Mouse (Mus musculus) cerebellum, adult 9-11 months (tissue): Measurements from ENCODE around the gene Bcl6.

Experiments
- DNase-seq: peaks from one replicate; pipeline ENCODE4 v3.0.0; 2022

Gene Bcl6

GRCm38 (mm10) chr16:23972901-23973300 lies 15.8 kb downstream of the Bcl6 start:
- no peak for DNase-seq

- DNase-seq = peak; percentile 30
Measured at GRCm38 (mm10) chr16:23972126-23972740, 16.4 kb downstream of the Bcl6 start.

DNA sequence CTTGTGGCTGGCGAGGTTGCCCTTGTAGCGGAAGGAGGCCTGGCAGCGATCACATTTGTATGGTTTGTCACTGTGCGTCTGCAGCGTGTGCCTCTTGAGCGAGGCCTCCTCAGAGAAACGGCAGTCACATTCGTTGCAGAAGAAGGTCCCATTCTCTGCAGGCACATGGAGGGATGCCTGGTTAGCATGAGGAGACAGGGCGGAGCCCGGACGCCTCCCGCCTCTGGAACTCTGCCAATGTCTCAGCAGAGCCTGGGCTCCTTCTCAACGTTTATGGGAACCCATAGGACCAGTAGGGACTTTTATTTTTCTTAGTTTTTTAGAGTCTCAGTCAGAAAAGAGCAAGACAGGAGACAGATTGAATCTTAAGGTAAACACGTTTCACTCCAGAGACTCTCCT lies 18.7 kb downstream of the Bcl6 start:
- peak; percentile 33 for DNase-seq

- no peak for DNase-seq
Measured at GRCm38 (mm10) chr16:23968888-23969287, 19.8 kb downstream of the Bcl6 start.

DNA sequence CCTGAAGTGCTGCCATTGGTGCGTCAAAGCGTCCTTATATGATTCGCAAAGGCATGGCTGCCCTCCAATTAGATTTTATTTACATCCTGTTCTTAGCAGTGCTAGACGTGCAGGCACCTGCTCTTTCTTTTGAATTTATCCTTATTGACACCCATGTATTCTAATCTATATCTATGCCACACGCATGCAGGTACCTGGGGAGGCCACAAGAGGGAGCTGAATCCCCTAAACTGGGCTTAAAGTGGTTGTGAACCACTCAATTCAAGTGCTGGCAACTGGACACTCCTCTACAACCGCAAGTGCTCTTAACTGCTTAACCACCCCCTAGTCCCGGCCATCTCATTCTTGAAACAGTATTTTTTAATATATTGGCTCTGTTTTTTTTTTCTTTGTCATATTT lies 21.4 kb downstream of the Bcl6 start:
- DNase-seq = no peak

GRCm38 (mm10) chr16:23966066-23966465 lies 22.6 kb downstream of the Bcl6 start:
- DNase-seq = no peak

- DNase-seq = no peak
Measured at GRCm38 (mm10) chr16:23964706-23965367, 23.8 kb downstream of the Bcl6 start.

DNA sequence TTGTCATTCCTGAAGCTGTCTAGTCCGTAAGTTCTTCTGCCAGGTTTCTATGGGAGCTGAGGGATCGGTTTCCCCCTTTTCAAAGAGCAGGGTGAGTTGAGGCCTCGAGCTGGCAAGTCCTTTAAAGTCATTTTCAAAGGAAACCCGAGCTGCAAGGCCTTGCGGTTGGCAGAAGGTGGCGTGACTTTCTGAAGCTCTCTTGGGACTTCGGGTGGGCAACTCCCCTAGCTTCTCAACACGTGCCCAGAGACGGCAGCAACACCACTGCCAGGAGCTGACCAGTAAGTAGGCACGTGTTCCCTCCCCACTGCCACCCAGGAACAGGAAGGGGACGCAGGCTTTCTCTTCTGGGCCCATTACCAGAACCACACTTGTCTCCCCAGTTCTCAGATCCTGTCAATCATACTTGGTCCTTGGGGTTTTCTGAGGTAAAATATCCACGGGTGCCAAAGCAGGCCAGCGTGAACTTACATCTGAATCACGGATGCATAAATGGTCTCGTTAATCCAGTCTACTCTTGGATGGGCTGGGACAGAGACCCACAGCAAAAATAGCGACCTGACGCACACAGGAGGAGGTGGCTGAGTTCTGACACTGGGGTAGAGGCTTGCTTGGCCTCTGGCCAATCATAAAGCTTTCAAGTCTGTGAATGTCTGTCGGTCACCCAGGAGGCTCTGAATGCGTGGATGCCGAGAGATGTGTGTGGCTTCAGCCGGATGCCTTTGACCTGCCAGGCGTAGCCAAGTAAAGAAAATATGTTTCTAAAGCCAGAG lies 24.6 kb downstream of the Bcl6 start:
- DNase-seq = no peak

GRCm38 (mm10) chr16:23962401-23962800 lies 26.3 kb downstream of the Bcl6 start:
- no peak for DNase-seq

DNA sequence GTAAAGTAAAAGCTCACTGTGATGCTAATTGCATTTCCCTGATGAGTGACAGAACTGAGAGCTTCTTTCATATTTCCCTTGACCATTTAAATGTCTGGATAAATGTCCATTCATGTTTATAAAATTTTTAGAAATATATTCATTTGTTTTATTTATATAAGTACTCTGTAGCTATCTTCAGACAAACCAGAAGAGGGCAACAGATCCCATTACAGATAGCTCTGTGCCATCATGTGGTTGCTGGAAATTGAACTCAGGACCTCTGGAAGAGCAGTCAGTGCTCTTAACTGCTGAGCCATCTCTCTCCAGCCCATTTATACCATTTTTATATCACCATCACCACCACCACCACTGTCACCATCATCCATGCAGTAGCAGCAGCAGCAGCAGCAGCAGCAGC lies 29.7 kb downstream of the Bcl6 start:
- DNase-seq = no peak

GRCm38 (mm10) chr16:23953959-23954260 lies 34.7 kb downstream of the Bcl6 start:
- no peak for DNase-seq

GRCm38 (mm10) chr16:23953189-23953958 lies 35.3 kb downstream of the Bcl6 start:
- no peak for DNase-seq

- no peak for DNase-seq
Measured at GRCm38 (mm10) chr16:23952101-23952727, 36.4 kb downstream of the Bcl6 start.

DNA sequence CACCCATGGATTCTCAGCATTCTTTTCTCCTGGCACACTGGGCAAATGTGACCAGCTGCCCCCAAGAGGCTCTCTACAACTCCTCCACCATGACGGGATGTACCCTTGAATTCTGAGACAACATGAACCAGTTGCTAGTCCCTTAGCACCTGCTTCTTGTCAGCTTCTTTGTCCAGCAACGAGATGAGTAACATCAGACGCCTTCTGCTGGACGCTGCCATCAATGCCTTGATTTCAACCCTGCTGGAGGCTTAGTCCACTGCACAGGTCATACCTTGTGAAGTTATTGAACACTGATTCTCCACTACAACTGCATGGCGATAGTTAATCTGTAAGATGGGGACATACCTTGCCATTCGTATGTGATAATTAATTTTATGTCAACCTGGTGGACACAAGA lies 41.0 kb downstream of the Bcl6 start:
- no peak for DNase-seq

DNA sequence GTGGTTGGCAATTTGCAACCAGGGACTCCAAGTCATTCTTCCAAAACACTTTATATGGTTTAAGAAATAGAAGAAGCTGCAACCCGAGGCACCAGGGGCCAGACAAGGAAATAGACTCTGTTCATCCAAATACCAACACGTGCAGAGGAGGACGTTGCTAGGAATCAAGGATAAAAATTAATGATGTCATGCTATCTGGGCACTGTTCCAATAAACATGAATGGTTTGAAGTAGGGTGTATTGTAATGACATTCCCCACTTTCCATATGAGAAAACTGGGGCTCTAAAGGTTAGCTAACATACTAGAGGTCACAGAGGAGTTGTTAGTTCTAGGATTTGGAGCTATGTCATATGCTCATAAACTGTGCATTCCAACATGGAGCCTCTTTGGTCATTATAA lies 43.9 kb downstream of the Bcl6 start:
- DNase-seq = no peak

DNA sequence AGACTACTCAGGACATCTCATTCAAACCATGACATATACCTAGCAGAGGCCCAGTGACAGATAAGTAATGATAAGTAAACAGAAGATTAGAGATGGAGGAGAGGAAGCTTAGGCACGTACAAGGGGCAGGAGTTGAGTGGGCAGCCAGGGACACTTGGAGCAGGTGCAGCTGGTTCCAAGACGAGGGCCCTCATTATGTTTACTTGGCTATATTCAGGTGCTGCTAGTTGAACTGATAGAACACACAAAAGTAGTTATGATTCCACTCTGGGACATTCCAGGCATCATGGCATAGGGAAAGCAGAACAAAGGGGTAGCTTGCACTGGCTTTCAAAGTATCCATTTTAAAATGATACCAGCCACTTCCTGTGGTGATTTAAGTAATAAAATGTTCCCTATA lies 54.3 kb downstream of the Bcl6 start:
- DNase-seq = no peak

GRCm38 (mm10) chr16:23932294-23932693 lies 56.4 kb downstream of the Bcl6 start, which contains the start of gene Rtp2:
TSS of gene Rtp2 (minus strand) at chr16:23932394.
- no peak for DNase-seq

DNA sequence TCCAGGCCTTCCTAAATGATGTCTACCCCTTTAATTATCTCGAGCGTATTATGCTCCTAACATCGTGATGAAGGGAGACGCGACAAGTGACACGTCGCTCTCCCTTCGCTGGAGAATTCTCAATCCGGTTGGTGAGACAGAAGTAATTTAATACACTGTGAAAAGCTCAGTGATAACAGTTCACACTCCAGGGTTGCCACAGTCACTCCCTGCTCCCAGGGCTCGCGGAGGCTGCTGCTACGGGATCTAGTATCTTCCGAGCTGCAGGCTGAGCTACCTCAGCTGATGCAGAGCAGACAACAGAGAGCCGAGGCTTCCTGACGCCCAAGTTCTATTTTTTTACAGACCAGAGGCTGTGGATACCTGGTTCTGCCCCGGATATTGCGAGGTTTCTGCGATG lies 57.4 kb downstream of the Bcl6 start:
- DNase-seq = no peak

DNA sequence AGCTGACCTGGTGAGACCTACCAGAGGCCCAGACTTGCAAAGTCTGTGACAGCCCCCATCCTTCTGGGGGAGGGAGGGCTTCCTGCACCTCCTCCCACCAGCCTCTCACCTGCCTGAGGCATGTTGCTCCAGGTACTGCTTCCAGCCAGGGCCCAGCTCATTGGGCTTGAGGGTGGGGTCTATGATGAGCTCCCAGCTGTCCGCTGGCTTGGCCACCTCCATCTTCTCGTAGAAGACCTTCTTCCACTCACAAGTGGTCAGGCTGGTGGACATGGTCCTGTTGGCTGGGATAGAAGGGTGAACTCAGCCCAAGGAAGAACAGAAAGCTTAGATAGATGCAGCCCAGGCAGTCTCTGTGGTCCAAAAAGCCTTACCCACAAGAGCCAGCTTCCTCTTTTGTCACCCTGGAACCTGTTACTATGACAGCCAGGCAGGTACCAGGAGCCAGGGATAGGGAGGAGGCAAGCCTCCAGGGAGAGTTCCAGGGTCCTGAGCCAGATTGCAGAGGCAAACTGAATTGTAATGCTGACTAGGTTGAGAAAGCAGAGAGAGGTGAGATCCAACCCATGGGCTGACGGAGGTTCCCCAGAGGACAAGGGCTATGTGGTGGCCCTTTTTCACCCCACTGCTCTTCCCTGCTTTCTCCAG lies 58.1 kb downstream of the Bcl6 start:
- DNase-seq = no peak

DNA sequence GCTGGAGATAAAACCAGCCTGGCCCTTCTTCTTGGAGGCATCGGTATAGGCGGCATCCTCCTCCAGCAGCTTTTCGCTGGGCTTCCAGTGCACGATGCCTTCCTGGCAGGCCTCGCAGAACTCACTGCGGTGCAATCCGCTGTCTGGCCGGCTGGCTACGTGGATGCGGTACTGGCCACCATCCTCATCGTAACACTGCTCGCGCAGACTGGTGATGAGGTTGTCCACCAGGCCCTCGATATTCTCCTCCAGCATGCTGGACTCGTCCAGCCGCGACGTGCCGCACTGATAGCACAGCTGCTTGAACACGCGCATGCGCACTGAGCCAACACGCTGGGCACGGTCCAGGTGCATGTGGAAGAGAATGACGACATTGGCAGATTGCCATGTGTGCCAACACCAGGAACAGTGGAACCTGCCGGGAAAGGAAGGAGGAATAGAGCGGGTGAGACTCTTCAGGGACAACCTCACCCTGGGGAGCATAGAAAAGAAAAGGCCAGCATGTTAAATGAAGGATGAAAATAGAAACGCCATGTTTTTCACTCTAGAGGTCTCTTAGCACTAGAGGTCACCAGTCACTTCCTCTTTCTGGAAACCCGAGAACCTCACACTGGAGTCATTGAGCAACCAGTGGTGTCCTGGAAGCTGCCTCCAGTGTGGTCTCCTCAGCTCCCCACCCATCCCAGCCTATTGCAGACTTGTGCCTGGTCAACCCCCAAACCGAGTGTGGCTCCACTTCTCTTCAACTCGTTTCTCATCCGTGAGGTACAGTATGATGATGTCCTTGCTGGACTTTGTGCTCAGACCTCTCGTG lies 61.1 kb downstream of the Bcl6 start:
- DNase-seq = no peak

DNA sequence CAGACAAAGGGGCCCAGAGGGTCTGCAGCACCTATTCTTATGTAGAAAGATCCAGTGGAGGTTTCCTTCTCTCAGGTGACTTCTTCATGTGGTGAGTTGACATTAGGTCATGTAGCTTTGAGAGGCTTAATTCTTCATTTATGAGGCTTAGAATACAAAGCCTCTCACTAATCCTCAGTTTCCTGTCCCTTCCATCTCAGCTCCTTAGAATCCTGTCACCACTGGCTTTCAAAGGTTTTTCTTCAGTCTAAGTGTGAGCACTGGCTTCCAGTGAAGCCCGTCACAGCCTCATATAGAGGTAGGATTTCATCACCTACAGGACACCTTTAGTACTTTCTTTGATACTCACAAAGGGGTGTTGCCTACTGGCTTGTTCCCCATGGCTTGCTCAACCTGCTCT lies 65.7 kb downstream of the Bcl6 start:
- DNase-seq = no peak

DNA sequence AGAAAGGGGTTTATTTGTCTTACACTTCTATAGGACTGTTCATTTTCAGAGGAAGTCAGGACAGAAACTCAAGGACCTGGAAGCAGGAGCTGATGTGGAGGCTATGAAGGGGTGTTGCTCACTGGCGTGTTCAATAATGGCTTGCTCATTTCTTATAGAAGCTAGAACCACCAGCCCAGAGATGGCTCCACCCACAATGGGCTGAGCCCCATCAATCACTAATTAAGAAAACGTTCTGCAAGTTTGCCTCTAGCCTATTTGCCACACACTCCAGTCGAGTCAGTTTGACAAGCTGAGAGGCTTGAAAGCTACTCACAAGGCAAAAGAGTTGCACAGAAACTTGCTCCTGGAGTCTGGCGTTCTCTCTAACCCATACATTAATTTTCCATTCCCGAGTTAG lies 67.0 kb downstream of the Bcl6 start:
- DNase-seq = no peak
